Mouse (Mus musculus) lung, embryonic 14.5 days (tissue): ENCODE data around the gene Gm20388. TPM values are rescaled to one million over a fixed set of nuclear protein-coding genes. Genes with fewer than 3 reads are reported as not detected.

ENCODE experiments used
- ATAC-seq: fragments of 200-750 bp; cut with Nextera tagmentation; 2 replicates; pipeline ENCODE4 v1.8.0; 2017; ENCODE audit warnings: mild to moderate bottlenecking, moderate TSS enrichment, moderate library complexity; ENCODE audit not compliant: insufficient read depth
- DNase-seq: peaks from one replicate; pipeline ENCODE4 v3.0.0-alpha.2; 2015
- H3K27ac ChIP-seq: fragments of 300-500 bp; sonication (generic); 2 replicates; pipeline ENCODE4 v1.5.1; 2014; ENCODE audit warnings: low read depth, mild to moderate bottlenecking, moderate library complexity
- H3K27me3 ChIP-seq: fragments of 300-500 bp; sonication (generic); 2 replicates; pipeline ENCODE4 v1.6.1; 2014; ENCODE audit warnings: low read length, control low read depth; ENCODE audit not compliant: insufficient read depth
- H3K36me3 ChIP-seq: fragments of 300-500 bp; sonication (generic); 2 replicates; pipeline ENCODE4 v1.6.1; 2014; ENCODE audit warnings: control low read depth; ENCODE audit not compliant: insufficient read depth
- H3K4me1 ChIP-seq: fragments of 300-500 bp; sonication (generic); 2 replicates; pipeline ENCODE4 v1.6.1; 2014; ENCODE audit warnings: antibody characterized with exemption, control low read depth; ENCODE audit not compliant: insufficient read depth
- H3K4me2 ChIP-seq: fragments of 300-500 bp; sonication (generic); 2 replicates; pipeline ENCODE4 v1.6.1; 2014; ENCODE audit warnings: mild to moderate bottlenecking
- H3K4me3 ChIP-seq: fragments of 300-500 bp; sonication (generic); 2 replicates; pipeline ENCODE4 v1.5.1; 2014; ENCODE audit warnings: low read depth, low read length
- H3K9ac ChIP-seq: fragments of 300-500 bp; sonication (generic); 2 replicates; pipeline ENCODE4 v1.6.1; 2014
- H3K9me3 ChIP-seq: fragments of 300-500 bp; sonication (generic); 2 replicates; pipeline ENCODE4 v1.6.1; 2016; ENCODE audit warnings: low read depth, low read length, control low read depth
- CTCF ChIP-seq: IDR thresholded peaks from 2 replicates; pipeline ENCODE4 v1.5.1; 2016; ENCODE audit warnings: antibody characterized with exemption, low read depth
- WGBS: fragments of 180-500 bp; shearing (Covaris S2); extraction: QIAGEN DNeasy Blood & Tissue Kit; methylation state at CpG from one replicate; pipeline ENCODE4 v1.1.7; 2014; 5-methylcytosine and 5-hydroxymethylcytosine counted together
- polyA plus RNA-seq: library from polyadenylated mRNA; unstranded; fragments of >200 nt; fragmentation: Nextera tagmentation; extraction: Ambion mirVana; gene quantifications from 2 replicates; pipeline ENCODE4 v1.2.1, GENCODE M21; 2014

Gm20388 gene
- polyA plus RNA-seq, 1 experiment from 2014 or later = not detected

DNA sequence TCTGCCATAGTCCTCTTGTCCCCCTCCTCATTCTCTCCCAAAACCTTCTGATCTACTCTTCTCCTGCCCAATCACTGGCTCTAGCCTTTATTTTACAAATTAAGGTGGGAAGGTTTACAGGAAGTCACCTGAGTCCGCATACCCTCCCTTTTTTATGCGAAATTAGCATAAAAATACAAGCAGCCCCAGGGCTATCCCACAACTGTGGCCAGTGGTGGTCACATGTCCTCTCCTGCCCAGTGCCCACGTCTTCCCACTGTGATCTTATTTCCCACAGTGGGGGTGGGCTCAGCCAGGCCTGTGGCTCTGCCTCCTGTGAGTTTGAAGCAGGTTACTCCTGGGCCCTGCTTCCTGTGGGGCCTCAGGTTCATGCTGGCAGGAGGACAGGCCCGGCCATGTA, 2194.0 kb downstream of the Gm20388 start:
- peaks cover 23% of the 10 kb centered on the region for H3K4me1 ChIP-seq
- no peaks in the 10 kb centered on the region for H3K36me3 ChIP-seq
- ATAC-seq (no peak), DNase-seq (no peak)
- 78% methylated on average over 4 of the region's 4 CpGs for WGBS
- H3K9ac ChIP-seq = no peak overlapping the region
- TF ChIP-seq CTCF = no peak
- H3K4me3 ChIP-seq = no peak overlapping the region
- H3K9me3 ChIP-seq = no peaks in the 10 kb centered on the region
- H3K27ac ChIP-seq = no peak overlapping the region
- no peaks in the 10 kb centered on the region for H3K27me3 ChIP-seq
- no peak overlapping the region for H3K4me2 ChIP-seq

DNA sequence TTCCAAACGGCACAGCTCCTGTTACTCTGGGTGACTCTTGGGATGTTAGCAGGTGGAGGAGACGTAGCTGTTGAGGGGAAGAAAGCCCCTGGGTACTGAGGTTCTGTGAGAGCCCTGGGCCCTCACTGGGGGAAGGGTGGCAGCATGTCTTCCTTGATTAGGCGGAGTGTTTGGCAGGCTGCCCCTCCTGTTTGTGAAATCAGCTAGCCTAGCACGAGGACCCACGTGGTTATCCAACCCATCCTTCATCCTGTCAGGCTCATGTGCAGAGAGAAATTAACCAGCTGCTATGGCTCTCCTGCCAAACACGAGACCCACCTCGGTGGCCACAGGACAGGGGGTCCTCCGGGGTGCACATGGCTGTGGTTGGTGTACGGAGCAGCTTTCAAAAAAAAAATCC, 2195.6 kb downstream of the Gm20388 start:
- WGBS = 14% methylated on average over 9 of the region's 9 CpGs
- Histone ChIP-seq H3K4me1 (peaks cover 31% of the 10 kb centered on the region), H3K27me3 (no peaks in the 10 kb centered on the region), H3K36me3 (no peaks in the 10 kb centered on the region), H3K4me2 (no peak overlapping the region), H3K27ac (peak overlapping the region; percentile 31; the same call in 1 of the 2 replicates), H3K4me3 (no peak overlapping the region), H3K9me3 (no peaks in the 10 kb centered on the region), H3K9ac (no peak overlapping the region)
- DNase-seq = peak; percentile 97
- ATAC-seq = peak; percentile 59
- TF ChIP-seq CTCF = no peak

DNA sequence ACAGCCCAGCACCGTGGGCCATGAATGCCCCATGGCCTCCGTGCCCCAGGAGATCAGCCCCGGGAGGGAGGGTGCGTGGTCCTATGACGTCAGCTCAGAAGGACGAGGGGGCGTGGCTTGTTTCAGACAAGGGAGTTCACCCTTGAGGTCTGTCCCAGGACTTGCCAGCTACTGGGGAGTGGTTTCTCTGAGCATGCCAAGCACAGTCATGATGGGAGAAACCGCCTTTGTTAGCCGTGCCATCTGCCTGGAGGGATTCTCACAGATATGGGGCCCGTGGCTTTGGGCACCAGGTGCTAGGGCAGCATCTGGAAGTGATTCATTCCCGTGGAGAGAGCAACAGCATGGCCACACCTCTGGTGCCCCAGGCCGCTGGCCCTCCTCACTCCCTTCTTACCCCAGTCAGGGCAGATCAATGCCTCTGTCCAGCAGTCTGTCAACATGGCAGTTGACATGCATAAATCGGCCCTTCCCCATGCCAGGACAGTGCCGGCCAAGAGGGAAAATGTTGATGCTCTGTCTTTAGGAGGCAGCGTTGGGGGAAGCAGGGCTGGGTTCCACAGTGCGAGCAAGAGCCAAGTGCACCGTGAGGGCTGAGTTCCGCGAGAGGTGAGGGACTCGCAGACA, 2199.7 kb downstream of the Gm20388 start:
- 42% methylated on average over 20 of the region's 20 CpGs for WGBS
- TF ChIP-seq CTCF = no peak
- peak; percentile 50 for DNase-seq
- no peak overlapping the region for H3K9ac ChIP-seq
- H3K36me3 ChIP-seq = no peaks in the 10 kb centered on the region
- H3K27ac ChIP-seq = peak overlapping the region; percentile 70
- no peaks in the 10 kb centered on the region; the same call in 1 of the 2 replicates for H3K27me3 ChIP-seq
- no peak overlapping the region for H3K4me3 ChIP-seq
- H3K9me3 ChIP-seq = no peaks in the 10 kb centered on the region
- H3K4me1 ChIP-seq = peaks cover 22% of the 10 kb centered on the region
- ATAC-seq = no peak
- H3K4me2 ChIP-seq = no peak overlapping the region

GRCm38 (mm10) chr8:122110867-122111253, 2200.2 kb downstream of the Gm20388 start:
- Histone ChIP-seq H3K4me2 (no peak overlapping the region), H3K4me3 (no peak overlapping the region), H3K36me3 (no peaks in the 10 kb centered on the region), H3K27ac (peak overlapping the region; percentile 70), H3K27me3 (no peaks in the 10 kb centered on the region; the same call in 1 of the 2 replicates), H3K9ac (no peak overlapping the region), H3K4me1 (peaks cover 22% of the 10 kb centered on the region), H3K9me3 (no peaks in the 10 kb centered on the region)
- DNase-seq = peak; percentile 95
- peak; percentile 86 for ATAC-seq
- 28% methylated on average over 6 of the region's 6 CpGs for WGBS
- TF ChIP-seq CTCF = no peak

DNA sequence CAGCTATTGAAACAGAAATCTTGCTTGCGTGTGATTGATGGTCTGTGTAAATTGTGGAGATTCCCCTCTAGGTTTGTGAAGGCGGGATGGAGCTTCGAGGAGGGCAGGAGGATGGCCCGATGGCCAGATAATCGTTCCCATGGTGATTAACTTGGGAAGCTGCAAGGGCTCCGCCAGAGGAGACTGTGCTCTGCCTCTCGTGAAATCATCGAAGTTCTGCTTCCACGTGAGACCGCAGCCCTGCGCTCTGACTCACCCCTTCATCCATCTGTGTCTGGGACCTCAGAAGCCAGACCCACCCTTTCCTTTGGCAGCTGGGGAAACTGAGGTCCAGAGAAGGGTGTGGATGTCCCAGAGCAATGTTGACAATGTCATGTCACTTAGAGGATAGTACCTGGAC, 2201.1 kb downstream of the Gm20388 start:
- H3K4me1 ChIP-seq = peaks cover 17% of the 10 kb centered on the region
- H3K4me2 ChIP-seq = no peak overlapping the region
- H3K9ac ChIP-seq = no peak overlapping the region
- ATAC-seq (no peak), DNase-seq (no peak)
- H3K27ac ChIP-seq = no peak overlapping the region
- no peaks in the 10 kb centered on the region for H3K36me3 ChIP-seq
- WGBS = 30% methylated on average over 11 of the region's 11 CpGs
- no peaks in the 10 kb centered on the region; the same call in 1 of the 2 replicates for H3K27me3 ChIP-seq
- TF ChIP-seq CTCF = no peak
- no peak overlapping the region for H3K4me3 ChIP-seq
- H3K9me3 ChIP-seq = no peaks in the 10 kb centered on the region

GRCm38 (mm10) chr8:122112264-122112965, 2201.8 kb downstream of the Gm20388 start:
- 55% methylated on average over 14 of the region's 14 CpGs for WGBS
- peaks cover 21% of the 10 kb centered on the region for H3K4me1 ChIP-seq
- no peak overlapping the region for H3K9ac ChIP-seq
- ATAC-seq (no peak), DNase-seq (no peak)
- H3K9me3 ChIP-seq = no peaks in the 10 kb centered on the region
- no peak overlapping the region for H3K4me3 ChIP-seq
- TF ChIP-seq CTCF = no peak
- no peak overlapping the region for H3K4me2 ChIP-seq
- H3K27ac ChIP-seq = no peak overlapping the region
- no peaks in the 10 kb centered on the region; the same call in 1 of the 2 replicates for H3K27me3 ChIP-seq
- H3K36me3 ChIP-seq = no peaks in the 10 kb centered on the region

DNA sequence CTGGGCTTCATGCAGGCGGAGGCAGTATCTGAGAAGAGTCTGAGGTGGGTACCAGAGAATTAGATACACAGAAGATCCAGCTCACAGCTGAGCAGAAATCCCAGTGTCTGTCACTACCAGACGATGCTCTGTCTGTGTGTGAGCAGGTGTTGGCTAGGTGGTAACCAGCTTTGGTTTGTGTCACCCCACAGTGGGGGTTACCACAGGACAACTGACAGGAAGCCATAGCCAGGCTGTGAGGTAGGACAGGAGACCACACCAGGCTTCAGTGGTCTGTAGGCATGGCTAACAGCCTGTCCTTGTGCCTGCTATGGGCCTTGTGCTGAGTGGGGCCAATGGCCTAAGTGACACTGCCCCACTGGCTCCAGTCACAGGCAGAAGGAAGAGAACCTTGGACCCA, 2204.2 kb downstream of the Gm20388 start:
- no peaks in the 10 kb centered on the region; the same call in 1 of the 2 replicates for H3K27me3 ChIP-seq
- H3K27ac ChIP-seq = no peak overlapping the region
- no peaks in the 10 kb centered on the region for H3K9me3 ChIP-seq
- H3K4me1 ChIP-seq = peaks cover 32% of the 10 kb centered on the region
- DNase-seq = no peak
- 85% methylated on average over 2 of the region's 2 CpGs for WGBS
- H3K36me3 ChIP-seq = no peaks in the 10 kb centered on the region
- ATAC-seq = no peak
- no peak overlapping the region for H3K4me3 ChIP-seq
- H3K4me2 ChIP-seq = no peak overlapping the region
- no peak for TF ChIP-seq CTCF
- no peak overlapping the region for H3K9ac ChIP-seq
